Mouse (Mus musculus) forebrain, embryonic 15.5 days (tissue): ENCODE measurements around the gene Wars2. TPM values are rescaled to one million over a fixed set of nuclear protein-coding genes. Genes with fewer than 3 reads are reported as not detected.

Source experiments
- ATAC-seq: fragments of 200-750 bp; cut with Nextera tagmentation; replicated peaks from 2 replicates; pipeline ENCODE4 v1.8.0; 2017; ENCODE audit warnings: mild to moderate bottlenecking, moderate TSS enrichment, moderate library complexity
- H3K27ac ChIP-seq: fragments of 300-500 bp; sonication (generic); replicated peaks from 2 replicates; pipeline ENCODE4 v1.5.1; 2015; ENCODE audit warnings: mild to moderate bottlenecking, inconsistent platforms
- H3K27me3 ChIP-seq: fragments of 300-500 bp; sonication (generic); 2 replicates; pipeline ENCODE4 v1.6.1; 2015; ENCODE audit warnings: inconsistent platforms
- H3K36me3 ChIP-seq: fragments of 300-500 bp; sonication (generic); 2 replicates; pipeline ENCODE4 v1.6.1; 2015; ENCODE audit warnings: mild to moderate bottlenecking, inconsistent platforms
- H3K4me1 ChIP-seq: fragments of 300-500 bp; sonication (generic); 2 replicates; pipeline ENCODE4 v1.6.1; 2015; ENCODE audit warnings: inconsistent platforms
- H3K4me2 ChIP-seq: fragments of 300-500 bp; sonication (generic); replicated peaks from 2 replicates; pipeline ENCODE4 v1.6.1; 2015; ENCODE audit warnings: mild to moderate bottlenecking, inconsistent platforms
- H3K4me3 ChIP-seq: fragments of 300-500 bp; sonication (generic); 2 replicates; pipeline ENCODE4 v1.5.1; 2015; ENCODE audit warnings: mild to moderate bottlenecking, inconsistent platforms
- H3K9ac ChIP-seq: fragments of 300-500 bp; sonication (generic); replicated peaks from 2 replicates; pipeline ENCODE4 v1.6.1; 2015; ENCODE audit warnings: mild to moderate bottlenecking, inconsistent platforms
- H3K9me3 ChIP-seq: fragments of 300-500 bp; sonication (generic); 2 replicates; pipeline ENCODE4 v1.6.1; 2016; ENCODE audit warnings: inconsistent platforms
- WGBS: fragments of 180-500 bp; shearing (Covaris S2); methylation state at CpG from one replicate; pipeline ENCODE4 v1.1.7; 2015; ENCODE audit warnings: mixed read lengths; 5-methylcytosine and 5-hydroxymethylcytosine counted together
- polyA plus RNA-seq: library from polyadenylated mRNA; unstranded; fragments of >200 nt; fragmentation: Nextera tagmentation; extraction: Ambion mirVana; gene quantifications from 2 replicates; pipeline ENCODE4 v1.2.1, GENCODE M21; 2015

Wars2 gene
- polyA plus RNA-seq, 1 experiment from 2014 or later = 5.9 TPM

- no peak for ATAC-seq
- no peaks in the 10 kb centered on the region for H3K27me3 ChIP-seq
- H3K4me2 ChIP-seq = no peak overlapping the region
- H3K27ac ChIP-seq = no peak overlapping the region
- no peaks in the 10 kb centered on the region for H3K36me3 ChIP-seq
- H3K4me3 ChIP-seq = no peak overlapping the region
- H3K9me3 ChIP-seq = no peaks in the 10 kb centered on the region
- 78% methylated on average over 1 of the region's 1 CpGs for WGBS
- no peaks in the 10 kb centered on the region for H3K4me1 ChIP-seq
- no peak overlapping the region for H3K9ac ChIP-seq
These were observed 67.5 kb downstream of the Wars2 start for GRCm38 (mm10) chr3:99208416-99208815.

- H3K9me3 ChIP-seq = no peaks in the 10 kb centered on the region
- no peak overlapping the region for H3K9ac ChIP-seq
- 27% methylated on average over 14 of the region's 14 CpGs for WGBS
- no peaks in the 10 kb centered on the region for H3K27me3 ChIP-seq
- ATAC-seq = no peak
- no peak overlapping the region for H3K4me2 ChIP-seq
- no peaks in the 10 kb centered on the region for H3K4me1 ChIP-seq
- no peaks in the 10 kb centered on the region for H3K36me3 ChIP-seq
- H3K4me3 ChIP-seq = no peak overlapping the region
- no peak overlapping the region for H3K27ac ChIP-seq
These were observed 70.3 kb downstream of the Wars2 start for GRCm38 (mm10) chr3:99211105-99211698.

GRCm38 (mm10) chr3:99227807-99228206, 86.9 kb downstream of the Wars2 start:
- Histone ChIP-seq H3K9ac (no peak overlapping the region), H3K4me1 (no peaks in the 10 kb centered on the region), H3K4me2 (no peak overlapping the region), H3K4me3 (no peak overlapping the region), H3K9me3 (no peaks in the 10 kb centered on the region), H3K27me3 (peaks cover 12% of the 10 kb centered on the region; the same call in 1 of the 2 replicates), H3K27ac (no peak overlapping the region), H3K36me3 (no peaks in the 10 kb centered on the region)
- WGBS = 87% methylated on average over 2 of the region's 2 CpGs
- ATAC-seq = no peak

- Histone ChIP-seq H3K4me2 (no peak overlapping the region), H3K4me1 (peaks cover 8% of the 10 kb centered on the region; the same call in 1 of the 2 replicates), H3K36me3 (no peaks in the 10 kb centered on the region), H3K27ac (no peak overlapping the region), H3K4me3 (no peak overlapping the region), H3K27me3 (peaks cover 67% of the 10 kb centered on the region), H3K9ac (no peak overlapping the region), H3K9me3 (no peaks in the 10 kb centered on the region)
- peak; percentile 41; the same call in 1 of the 2 replicates for ATAC-seq
- 11% methylated on average over 20 of the region's 20 CpGs for WGBS
These were observed 92.8 kb downstream of the Wars2 start for GRCm38 (mm10) chr3:99233393-99234318.

GRCm38 (mm10) chr3:99234319-99234869, 93.5 kb downstream of the Wars2 start:
- Histone ChIP-seq H3K4me3 (no peak overlapping the region), H3K27me3 (peaks cover 74% of the 10 kb centered on the region), H3K27ac (no peak overlapping the region), H3K4me2 (no peak overlapping the region), H3K9ac (no peak overlapping the region), H3K4me1 (peaks cover 8% of the 10 kb centered on the region; the same call in 1 of the 2 replicates), H3K36me3 (no peaks in the 10 kb centered on the region), H3K9me3 (no peaks in the 10 kb centered on the region)
- 3% methylated on average over 17 of the region's 17 CpGs for WGBS
- ATAC-seq = peak; percentile 54

GRCm38 (mm10) chr3:99235116-99235803, 94.4 kb downstream of the Wars2 start:
- H3K27ac ChIP-seq = no peak overlapping the region
- peaks cover 8% of the 10 kb centered on the region; the same call in 1 of the 2 replicates for H3K4me1 ChIP-seq
- H3K4me2 ChIP-seq = no peak overlapping the region
- no peak overlapping the region for H3K9ac ChIP-seq
- no peak for ATAC-seq
- no peaks in the 10 kb centered on the region for H3K36me3 ChIP-seq
- H3K9me3 ChIP-seq = no peaks in the 10 kb centered on the region
- peaks cover 83% of the 10 kb centered on the region for H3K27me3 ChIP-seq
- no peak overlapping the region for H3K4me3 ChIP-seq
- WGBS = 3% methylated on average over 23 of the region's 23 CpGs

GRCm38 (mm10) chr3:99235804-99236755, 95.2 kb downstream of the Wars2 start:
- H3K4me1 ChIP-seq = peaks cover 13% of the 10 kb centered on the region
- no peaks in the 10 kb centered on the region for H3K9me3 ChIP-seq
- ATAC-seq = no peak
- no peak overlapping the region for H3K9ac ChIP-seq
- 6% methylated on average over 18 of the region's 18 CpGs for WGBS
- no peak overlapping the region for H3K4me2 ChIP-seq
- H3K27ac ChIP-seq = no peak overlapping the region
- H3K4me3 ChIP-seq = no peak overlapping the region
- H3K27me3 ChIP-seq = peaks cover 89% of the 10 kb centered on the region
- no peaks in the 10 kb centered on the region for H3K36me3 ChIP-seq

- peaks cover 92% of the 10 kb centered on the region for H3K27me3 ChIP-seq
- no peak for ATAC-seq
- 5% methylated on average over 1 of the region's 1 CpGs for WGBS
These were observed 97.8 kb downstream of the Wars2 start for GRCm38 (mm10) chr3:99238691-99239090.

GRCm38 (mm10) chr3:99239301-99240045, 98.6 kb downstream of the Wars2 start:
- no peak for ATAC-seq
- H3K27me3 ChIP-seq = peaks cover 92% of the 10 kb centered on the region
- no peaks in the 10 kb centered on the region for H3K36me3 ChIP-seq
- H3K4me3 ChIP-seq = no peak overlapping the region
- H3K9me3 ChIP-seq = no peaks in the 10 kb centered on the region
- no peak overlapping the region for H3K4me2 ChIP-seq
- 2% methylated on average over 20 of the region's 20 CpGs for WGBS
- H3K27ac ChIP-seq = no peak overlapping the region
- H3K4me1 ChIP-seq = peaks cover 11% of the 10 kb centered on the region
- no peak overlapping the region for H3K9ac ChIP-seq

More at GRCm38 (mm10) chr3:99238691-99239090, 97.8 kb downstream of the Wars2 start:
- no peak overlapping the region for H3K27ac ChIP-seq
- H3K4me1 ChIP-seq = peaks cover 18% of the 10 kb centered on the region
- H3K4me2 ChIP-seq = no peak overlapping the region
- no peaks in the 10 kb centered on the region for H3K36me3 ChIP-seq
- H3K9me3 ChIP-seq = no peaks in the 10 kb centered on the region
- H3K4me3 ChIP-seq = no peak overlapping the region
- no peak overlapping the region for H3K9ac ChIP-seq

- H3K27me3 ChIP-seq = peaks cover 92% of the 10 kb centered on the region
- WGBS = 2% methylated on average over 19 of the region's 20 CpGs
- H3K4me1 ChIP-seq = peaks cover 10% of the 10 kb centered on the region
- no peak within 1 kb of the TSS for H3K4me3 ChIP-seq
- no peaks in the 10 kb centered on the region for H3K9me3 ChIP-seq
- no peak within 1 kb of the TSS for H3K9ac ChIP-seq
- H3K4me2 ChIP-seq = 0 out of 2 replicates have a peak within 1 kb of the TSS, but pooled peaks have one; percentile 0
- no peak for ATAC-seq
- H3K36me3 ChIP-seq = no peaks in the 10 kb centered on the region
- H3K27ac ChIP-seq = no peak within 1 kb of the TSS
These were observed 99.4 kb downstream of the Wars2 start, which contains the start of gene Tbx15 for GRCm38 (mm10) chr3:99240213-99240720. Gene Tbx15, plus strand, starts transcription at chr3:99240381.
